Mouse (Mus musculus): Measurements from ENCODE around the gene Tti1.

Tti1 gene

DNA sequence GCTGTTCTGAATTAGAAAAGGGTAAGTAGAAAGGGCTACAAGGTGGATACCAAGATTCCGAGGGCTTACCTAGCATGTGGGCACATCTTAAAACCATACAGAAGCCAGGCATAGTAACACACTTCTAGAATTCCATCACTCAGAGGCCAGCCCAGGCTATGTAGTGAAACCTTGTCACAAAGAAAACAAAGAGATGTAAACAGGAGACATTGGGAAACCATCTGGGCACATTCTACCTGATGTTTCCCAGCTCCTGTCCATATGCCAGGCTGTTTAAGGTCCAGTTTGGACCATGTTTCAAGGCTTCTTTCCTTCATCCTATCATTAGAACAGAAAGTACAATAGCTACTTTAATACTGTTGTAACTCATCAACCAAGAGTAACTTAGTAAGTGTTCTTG lies 9.3 kb upstream of the Tti1 start:
- no peak for DNase-seq

DNA sequence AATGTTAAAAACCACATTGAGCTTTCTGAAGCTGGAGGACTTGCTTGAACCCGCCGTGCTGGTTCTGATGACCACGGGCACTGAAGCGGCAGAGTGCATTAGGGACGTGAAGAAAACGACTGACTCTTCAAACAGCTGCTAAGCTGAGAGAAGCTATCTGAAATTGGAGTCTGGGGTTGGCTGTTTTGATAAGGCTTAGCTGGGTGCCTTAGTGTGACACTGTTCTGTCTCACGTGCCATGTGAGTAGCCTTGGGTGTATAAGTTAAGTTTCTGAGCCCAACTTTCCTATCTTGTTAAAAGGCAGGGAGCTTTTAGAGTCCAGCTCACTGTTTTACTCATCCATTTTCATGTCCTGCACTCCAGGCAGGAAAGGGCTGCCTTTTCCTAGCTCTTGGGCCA lies 8.7 kb upstream of the Tti1 start:
- no peak for DNase-seq

DNA sequence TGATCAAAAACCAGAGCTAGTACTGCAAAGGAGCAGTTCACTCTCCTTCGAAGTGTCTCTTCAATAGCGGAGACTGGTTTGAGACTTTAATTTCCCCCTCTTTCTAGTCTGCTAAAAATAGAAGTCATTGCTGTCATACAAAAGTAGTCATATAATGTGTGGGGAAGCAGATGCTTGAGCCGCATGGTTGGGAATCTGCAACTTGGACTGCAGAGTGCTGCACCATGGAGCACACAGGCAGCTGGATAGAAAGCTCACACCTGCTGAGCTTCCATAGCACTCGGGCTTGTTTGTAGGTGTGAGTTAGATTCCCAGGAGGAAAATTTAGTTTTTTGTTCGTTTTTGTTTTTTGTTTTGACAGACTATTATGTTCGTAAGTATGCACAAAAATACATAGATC lies 8.2 kb upstream of the Tti1 start:
- DNase-seq: no peak

DNA sequence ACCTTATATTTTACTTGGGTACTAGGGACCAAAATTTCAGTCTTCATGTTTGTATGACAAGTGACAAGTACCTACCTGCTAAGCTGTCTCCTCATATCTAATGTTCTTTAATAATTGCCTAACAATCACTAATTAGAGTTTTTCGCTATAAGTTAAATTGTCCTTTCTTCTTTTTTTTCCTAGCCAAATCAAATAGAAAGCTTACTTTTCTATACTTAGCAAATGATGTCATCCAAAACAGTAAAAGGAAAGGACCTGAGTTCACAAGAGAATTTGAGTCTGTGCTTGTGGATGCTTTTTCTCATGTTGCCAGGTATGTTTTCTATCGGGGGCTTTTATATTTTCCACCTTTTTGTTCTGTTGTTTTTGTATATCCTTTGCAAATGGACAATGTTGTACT lies 7.6 kb upstream of the Tti1 start:
- DNase-seq: no peak

DNA sequence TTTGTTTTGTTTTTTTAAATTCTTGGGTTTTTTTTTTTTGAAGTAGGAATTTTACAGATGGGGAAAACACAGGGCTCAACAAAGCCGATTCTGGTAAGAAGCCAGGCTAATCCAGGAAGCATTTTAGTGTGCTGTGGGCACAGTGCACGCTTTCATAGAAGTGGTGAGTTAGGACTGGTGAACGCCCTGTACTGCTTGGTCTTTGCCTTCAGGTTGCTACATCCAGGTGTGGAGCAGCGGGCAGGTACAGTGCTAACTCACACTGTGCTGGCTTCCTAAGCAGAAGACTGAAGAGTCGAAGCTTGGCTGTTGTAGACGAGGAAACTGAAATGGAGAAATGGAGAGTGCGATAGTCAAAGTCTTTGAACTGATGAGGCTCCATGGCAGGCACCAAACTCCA lies 1.8 kb upstream of the Tti1 start:
- no peak for DNase-seq

DNA sequence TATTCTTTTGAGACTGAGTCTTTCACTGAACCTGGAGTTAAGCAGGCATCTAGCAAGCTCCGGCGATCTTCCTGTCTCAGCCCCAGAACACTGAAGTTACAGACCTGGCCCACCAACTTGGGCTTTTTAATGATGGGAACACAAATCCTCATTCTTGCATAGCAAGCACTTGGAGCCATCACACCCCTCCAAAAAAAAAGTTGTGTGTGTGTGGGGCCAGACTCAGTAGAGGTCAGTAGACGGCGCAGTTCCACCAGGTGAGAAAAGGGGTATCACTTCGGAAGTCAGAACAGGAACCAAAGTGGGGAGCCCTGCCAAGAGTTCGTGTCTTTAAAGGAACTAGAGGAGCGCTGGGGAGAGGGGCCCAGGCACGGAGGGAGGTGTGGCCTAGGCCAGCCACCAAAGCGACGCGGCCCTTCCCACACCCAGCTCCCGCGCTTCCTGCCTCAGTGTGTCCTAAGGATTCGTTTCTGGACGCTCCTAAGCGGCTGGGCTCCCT lies 329 bp downstream of the Tti1 start:
- no peak for DNase-seq

DNA sequence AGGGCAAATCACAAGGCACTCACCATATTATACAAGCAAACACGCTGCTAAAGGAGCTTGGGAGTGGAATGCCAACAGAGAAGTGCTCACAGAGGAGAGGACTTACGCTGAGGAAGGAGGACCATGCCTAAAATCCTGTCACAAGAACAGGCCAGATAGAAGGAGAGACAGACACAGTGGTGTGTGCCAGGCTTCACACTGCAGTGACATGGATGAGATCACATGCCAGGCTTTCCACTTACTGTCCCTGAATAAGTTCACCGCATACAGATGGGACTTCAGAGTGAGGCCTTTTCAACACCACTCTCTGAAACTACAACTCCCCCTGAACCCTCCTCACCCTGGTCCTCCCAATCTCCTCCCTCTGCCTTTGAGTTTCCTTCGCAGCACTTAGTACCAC lies 10.9 kb downstream of the Tti1 start:
- DNase-seq: no peak

DNA sequence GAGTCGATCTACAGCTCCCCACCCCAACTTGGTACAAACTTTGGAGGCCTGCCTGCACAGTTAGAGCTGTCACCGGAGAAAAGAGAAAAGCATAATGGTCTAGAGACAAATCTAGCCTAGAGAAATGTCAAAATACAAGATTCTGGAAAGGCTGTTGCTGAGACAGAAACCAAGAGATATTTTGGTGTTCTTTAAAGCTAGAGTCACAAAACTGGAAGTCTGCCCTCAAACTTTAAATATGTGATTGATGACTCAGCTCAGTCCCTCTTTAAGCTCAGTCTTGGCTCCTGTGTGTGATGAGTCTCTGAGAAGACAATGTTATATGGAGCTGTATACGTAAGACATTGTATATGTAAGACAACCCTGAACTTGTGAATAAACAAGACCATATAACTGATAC lies 15.6 kb downstream of the Tti1 start:
- no peak for DNase-seq

DNA sequence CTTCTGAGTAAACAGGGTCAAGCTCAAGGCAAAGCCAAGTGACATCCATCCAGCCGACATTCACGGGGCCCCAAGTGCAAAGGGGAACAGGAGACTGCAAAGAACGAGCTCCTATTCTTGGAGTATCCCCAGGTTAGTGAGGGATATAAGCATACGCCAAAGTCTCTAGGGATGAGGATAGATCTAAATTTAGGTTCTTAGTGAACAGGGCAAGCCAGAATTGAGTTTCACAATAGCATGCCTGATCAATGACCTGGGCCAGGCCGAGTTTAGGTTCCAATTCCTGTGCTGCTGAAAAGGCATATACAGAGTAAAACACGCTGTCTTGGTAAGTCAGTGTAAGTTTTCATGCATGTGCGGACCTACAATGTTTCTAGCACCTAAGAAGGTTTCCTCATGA lies 18.9 kb downstream of the Tti1 start:
- no peak for DNase-seq

DNA sequence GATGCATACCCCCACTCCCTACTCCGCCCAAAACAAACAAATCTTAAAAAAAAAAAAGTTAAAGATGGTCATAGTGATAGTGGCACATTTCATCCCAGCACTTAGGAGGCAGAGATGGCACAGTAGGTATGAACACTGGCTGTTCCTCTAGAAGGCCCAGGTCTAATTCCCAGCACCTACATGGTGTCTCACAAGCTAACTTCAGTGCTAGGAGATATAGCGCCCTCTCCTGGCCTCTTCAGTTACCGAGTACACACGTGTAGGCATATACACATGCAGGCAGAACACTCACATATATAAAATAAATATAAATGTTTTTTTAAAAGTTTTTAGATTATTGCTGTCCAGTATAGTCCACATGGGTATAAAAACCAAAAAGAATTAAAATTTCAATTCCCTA lies 22.6 kb downstream of the Tti1 start:
- DNase-seq: no peak

DNA sequence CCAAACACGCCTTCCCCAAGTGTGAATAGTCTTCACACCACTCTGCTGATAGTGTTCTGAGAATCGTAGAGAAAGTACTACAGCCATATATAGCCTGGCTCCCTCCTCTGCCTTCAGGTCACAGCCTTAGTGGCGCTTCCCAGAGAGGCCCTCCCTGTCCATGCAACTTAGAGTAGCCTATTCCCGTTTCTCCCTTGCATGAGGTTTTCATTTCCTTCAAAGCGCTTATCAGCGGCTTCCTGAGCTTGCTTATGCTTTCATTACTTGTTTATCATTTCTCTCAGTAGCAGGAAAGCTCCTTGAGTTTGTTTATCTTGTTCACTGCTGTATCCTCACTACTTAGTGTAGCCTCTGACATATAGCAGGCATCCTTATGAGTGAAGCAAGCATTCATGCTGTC lies 23.6 kb downstream of the Tti1 start:
- DNase-seq: no peak

DNA sequence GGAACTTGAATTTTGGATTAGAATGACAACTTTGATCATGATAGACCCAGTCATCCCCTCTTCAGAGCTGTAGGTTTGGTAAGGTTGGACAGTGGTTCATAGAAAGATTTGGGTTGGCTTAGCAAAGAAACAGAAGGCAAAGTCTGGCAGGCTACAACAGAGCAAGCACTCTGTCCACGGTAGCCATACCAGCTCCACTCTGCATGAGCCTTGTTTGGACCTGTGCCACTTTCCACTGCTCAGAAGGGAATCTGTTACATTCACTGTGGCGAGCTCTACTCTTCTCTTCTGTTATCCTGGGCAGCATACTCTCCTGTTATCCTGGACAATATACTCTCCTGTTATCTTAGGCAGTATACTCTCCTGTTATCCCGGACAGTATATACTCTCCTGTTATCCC lies 29.4 kb downstream of the Tti1 start:
- no peak for DNase-seq

DNA sequence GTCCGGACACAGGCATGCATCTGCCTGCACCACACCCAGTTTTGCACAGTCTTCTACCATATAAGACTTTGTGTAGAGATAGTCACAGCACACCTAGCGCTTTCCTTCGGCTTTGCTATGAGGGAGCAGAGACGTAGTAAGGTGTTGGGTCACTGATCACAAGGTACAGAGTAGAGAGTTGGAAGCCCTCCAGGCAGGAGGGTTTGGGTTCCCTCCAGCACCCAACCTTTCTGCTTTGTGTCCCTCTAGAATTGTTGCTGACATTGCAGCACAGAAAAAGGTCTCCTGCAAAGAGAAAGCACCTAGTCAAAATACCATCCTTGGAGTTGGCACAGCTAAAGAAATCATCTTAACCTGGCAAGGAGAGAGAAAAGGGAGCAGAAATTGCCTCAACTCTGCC lies 35.7 kb downstream of the Tti1 start:
- peak; percentile 54 to 78 for DNase-seq

DNA sequence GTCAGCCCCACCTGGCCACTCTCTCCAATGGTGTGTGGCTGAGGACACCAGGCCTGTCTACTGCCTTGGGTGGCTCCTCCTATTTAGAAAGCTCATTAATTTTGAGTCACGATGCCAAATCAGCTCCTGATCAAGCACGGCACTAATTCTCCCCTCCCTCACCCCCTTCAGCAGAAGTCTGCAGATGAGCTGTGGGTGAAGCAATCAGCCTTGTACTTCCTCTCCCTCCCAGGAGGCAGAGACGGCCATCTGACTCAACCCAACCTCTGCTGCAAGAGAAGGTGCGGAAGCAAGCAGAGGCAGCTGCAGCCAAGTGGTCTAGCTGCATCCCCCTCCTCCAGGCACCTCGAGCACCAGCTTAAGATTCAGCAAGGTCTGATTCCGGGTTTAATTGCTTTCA lies 37.2 kb downstream of the Tti1 start:
- DNase-seq: no peak

DNA sequence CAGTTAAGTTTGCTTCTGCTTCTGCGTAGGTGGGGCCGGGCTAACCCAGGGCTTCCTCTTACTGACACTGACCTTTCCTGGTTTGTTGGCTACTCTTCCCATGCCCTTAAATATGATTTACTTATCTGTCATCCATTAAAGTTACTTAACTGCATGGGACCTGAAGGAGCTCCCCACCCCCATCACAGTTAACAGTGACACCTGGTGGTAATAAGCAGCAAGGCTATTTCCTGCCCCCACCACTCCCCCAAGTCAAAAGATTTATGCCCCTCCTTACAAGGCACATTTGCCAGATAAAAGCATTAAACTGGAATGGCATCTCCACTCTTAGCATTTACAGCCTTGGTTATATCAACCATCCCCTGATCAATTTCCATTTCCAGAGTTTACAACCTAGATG lies 38.3 kb downstream of the Tti1 start:
- DNase-seq: no peak

DNA sequence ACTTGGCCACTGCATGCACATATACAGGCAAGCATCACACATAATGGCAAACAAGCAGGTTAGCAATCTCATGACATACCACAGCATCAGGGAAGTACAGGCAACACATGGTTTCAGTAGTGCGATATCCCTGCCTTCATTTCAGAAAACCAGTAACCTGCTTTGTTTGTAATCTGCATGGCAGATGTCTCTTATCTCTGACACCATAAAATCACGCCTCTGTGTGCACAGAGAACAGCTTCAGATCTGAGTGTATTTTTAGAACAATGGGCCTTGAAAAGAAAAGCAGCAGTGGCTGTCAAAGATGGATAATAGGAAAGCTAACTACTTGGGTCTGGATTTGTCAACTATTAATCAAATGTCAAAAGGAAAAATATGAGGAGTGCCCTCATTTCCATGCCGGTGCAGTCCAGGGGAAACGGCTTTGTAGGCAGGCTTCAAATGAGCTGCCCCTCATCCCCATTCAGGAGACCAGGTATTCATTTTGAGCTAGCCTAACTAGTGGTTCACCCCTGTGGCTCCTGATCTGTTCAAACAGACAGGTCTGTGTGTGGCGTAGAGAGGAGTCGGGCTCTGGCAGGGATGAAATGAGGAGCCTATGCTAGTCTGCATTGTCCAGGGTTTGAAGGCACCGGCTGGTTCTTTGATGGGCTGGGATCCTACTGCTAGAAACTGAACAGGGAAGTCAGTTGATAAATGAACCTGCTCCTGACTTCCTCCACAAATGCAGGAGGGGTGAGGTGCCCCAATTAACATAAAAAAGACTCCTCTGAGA lies 39.6 kb downstream of the Tti1 start:
- DNase-seq: no peak

DNA sequence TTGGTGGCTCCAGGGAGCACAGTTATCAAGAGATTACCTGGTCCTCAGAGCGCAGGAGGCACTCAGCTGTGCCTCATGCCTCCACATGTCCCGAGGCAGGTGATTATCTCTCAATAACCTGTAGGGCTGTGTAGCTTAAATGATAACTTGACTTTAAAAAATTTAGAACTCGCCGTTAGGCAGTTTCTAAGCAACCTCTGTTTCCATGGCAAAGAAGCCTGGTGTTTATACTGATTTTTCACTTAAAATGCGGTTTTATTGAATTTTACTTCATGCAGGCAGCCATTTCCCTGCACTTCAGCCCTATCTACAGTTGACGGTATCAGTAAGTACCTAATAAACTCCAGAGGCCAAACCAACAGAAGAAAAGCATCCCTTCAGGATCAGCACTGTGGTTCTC lies 42.0 kb downstream of the Tti1 start:
- no peak for DNase-seq

DNA sequence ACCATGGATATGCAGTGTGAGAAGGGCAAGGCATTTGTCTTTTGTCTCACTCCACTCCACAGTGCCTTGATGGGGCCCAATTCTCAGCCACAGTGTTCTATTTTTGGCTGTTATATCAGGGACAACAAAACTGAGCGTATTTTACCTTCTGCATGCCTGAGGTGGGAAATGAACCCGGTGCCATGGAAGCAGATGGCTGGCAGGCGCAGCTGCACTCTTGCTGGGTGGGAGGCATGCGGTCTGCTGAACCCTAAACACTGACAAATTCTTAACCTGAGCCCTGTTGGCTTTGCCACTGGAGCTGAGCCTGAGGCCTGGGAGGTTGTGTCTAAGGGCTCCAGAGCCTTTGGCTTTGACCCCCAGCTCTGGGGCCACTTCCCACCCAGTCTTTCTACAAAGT lies 42.6 kb downstream of the Tti1 start:
- no peak for DNase-seq

DNA sequence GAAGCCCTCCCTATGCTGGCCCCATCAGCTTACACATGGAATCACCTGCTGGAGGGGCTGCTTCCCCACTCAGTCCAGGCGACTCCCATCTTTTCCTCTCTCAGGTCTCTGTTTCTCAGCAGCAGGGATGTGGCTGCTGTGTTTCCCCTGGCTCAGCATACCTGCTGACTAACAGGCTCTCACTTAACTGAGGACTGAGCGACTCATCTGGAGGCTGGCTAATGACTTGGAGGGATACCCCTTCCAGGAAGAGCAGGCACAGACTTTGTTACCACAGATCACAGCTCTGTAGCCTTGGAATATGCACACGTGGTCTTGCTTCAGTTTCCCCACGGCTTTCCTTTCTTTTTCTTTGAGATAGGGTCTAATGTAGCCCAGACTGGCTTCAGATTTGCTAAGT lies 45.0 kb downstream of the Tti1 start:
- DNase-seq: no peak

DNA sequence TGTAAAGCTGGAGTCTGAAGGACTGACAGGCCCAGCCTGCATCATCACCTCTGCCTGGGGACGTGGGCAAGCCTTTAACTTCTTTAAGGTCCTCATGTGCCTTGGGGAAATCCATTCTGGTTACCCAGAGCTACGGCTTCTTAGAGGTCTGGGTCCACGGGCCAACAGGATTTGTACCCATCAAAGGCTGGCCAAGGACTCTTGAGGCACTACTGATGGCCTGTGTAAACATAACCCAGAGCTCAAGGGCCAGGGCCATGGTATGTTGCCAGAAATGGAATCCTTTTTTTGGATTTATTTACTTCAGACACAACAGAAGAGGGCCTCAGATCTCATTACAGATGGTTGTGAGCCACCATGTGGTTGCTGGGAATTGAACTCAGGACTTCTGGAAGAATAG lies 45.5 kb downstream of the Tti1 start:
- no peak for DNase-seq

DNA sequence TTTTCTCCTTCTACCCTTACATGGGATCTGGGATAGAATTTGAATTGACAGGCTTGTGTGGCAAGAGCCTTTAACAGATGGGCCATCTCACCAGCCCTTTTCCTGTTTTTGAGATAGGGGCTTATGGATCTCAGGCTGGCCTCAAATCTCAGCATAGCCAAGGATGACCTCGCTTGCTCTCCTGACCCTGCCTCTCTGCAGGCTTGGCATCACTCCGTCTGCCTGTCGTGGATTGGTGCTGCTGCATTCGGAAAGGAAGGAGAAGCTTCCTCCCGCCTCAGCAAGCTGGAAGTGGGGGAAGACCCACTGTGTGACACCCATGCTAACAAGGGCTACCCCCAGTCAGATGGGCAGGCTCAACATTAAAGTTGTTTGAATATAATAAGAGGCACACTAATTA lies 49.0 kb downstream of the Tti1 start:
- DNase-seq: no peak

DNA sequence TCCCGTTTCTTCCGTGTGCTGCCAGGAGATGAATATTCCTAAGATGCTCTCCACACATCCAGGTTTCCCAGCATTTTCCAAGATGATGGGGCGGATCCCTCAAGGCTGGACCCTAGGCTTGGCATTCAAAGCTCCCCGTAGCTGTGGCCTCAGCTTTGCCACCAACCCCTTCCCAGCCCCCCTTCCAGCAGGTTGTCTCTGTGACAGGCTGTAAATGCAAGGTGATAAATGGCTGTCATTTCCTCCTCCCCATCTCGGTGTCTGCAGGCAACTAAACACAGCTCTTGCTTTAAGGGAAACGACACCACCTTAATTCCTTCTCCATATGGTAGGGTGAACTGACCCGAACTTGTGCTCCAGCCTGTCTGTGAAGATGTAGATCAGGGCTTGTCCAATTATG lies 52.6 kb downstream of the Tti1 start:
- DNase-seq: no peak

DNA sequence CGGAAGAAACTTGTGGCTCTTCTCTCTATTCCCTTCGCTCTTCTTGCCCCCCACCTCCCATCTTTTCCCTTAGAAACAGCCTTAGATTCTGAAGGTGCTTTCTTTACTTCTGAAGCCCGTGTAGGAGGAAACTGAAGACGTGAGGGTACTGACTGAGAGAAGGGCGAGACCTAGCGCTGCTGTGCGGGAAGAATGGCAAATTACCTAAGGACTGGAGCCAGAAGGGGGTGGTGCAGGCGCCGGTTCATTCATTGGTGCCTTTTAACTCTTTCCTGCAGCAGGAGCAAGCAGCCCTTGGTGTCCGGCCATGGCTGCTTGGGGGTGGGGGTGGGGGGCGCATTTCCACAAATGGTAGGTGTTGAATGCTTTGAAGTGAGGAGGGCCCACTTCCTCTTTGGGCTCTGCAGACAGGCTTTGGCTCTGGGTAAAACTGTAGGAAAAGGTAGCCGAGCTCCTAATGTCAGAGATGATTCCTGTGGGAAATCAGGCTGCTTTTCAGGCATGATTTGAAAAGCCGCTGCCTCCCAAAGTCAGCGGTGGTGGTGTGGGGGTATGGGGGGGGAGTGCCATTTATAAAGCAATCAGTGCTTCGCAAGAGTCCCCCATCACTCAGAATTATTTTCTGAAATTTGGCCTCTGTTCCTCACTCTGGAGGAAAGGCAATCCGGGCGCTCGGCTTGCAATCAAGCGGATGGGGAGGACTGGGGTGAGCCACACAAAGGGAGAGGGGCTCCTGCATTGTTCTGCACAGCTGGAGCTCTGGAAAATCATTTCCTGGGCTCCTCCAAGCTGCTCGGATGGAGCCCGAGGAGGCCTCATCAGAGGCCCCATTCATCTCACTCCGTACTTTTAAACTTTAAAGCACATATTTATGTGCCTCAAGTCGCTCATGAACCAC lies 53.4 kb downstream of the Tti1 start:
- no peak for DNase-seq

DNA sequence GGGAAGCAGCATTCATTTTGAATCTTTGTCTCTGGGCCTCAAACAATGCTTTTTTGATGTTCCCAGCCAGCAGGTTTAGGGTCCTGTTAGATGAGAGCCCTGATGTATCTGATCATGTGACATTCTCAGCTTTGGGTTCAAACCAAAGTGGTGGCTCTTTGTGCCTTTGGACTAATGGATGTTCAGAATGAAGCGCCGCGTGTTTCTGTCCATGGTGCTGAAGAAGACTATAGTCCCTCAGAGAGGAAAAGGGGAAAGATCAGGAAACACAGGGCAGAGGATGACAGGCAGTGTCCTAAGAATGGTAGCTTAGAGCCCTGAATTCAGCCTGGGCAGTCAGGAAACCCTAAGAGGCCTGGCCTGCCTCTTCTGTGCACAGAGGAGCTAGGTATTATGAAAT lies 57.6 kb downstream of the Tti1 start:
- peak; percentile 22 to 44 for DNase-seq

Data from kidney, adult 8-10 months (tissue).